Mouse (Mus musculus) gastrocnemius, adult 2 months (tissue): ENCODE data around the gene Nrd1. TPM values are rescaled to one million over a fixed set of nuclear protein-coding genes. Genes with fewer than 3 reads are reported as not detected.

Experiments
- DNase-seq: peaks from one replicate; pipeline ENCODE4 v3.0.0; 2022
- H3K27ac ChIP-seq: fragments of 200-600 bp; 2 replicates; pipeline ENCODE4 v1.8.1; 2022; ENCODE audit warnings: mild to moderate bottlenecking
- H3K4me3 ChIP-seq: fragments of 200-600 bp; 2 replicates; pipeline ENCODE4 v1.8.1; 2022; ENCODE audit warnings: mild to moderate bottlenecking, moderate library complexity
- CTCF ChIP-seq: fragments of 200-600 bp; IDR thresholded peaks from 2 replicates; pipeline ENCODE4 v1.8.1; 2022; ENCODE audit warnings: antibody characterized with exemption, mild to moderate bottlenecking, moderate library complexity
- intact Hi-C: fragments of 180-260 bp; cut with DNase I; formaldehyde crosslinking; loops from one replicate; pipeline ENCODE4 v1.15.1; 2025
- microRNA-seq: library from miRNA; unstranded; fragments of <30 nt; microRNA quantifications from one replicate; pipeline ENCODE4 v1.2.0, GENCODE M21; 2021
- total RNA-seq, 2 experiments: library from RNA; stranded (reverse); gene quantifications; 2 replicates each; pipeline ENCODE4 v1.2.3; 2021

Nrd1 gene
- total RNA-seq, 2 experiments from 2014 or later: 150 to 175 TPM

GRCm38 (mm10) chr4:109109012-109109411, 108.6 kb downstream of the Nrd1 start:
- no peak for DNase-seq
- TF ChIP-seq CTCF: no peak
- Histone ChIP-seq H3K4me3 (no peak overlapping the region), H3K27ac (peak overlapping the region; percentile 8; the same call in 1 of the 2 replicates)
- intact Hi-C loops: no loop called here

GRCm38 (mm10) chr4:109109686-109110085, 109.2 kb downstream of the Nrd1 start:
- intact Hi-C loops: no loop called here
- DNase-seq: no peak
- Histone ChIP-seq H3K4me3 (no peak overlapping the region), H3K27ac (no peak overlapping the region; the same call in 1 of the 2 replicates)
- no peak for TF ChIP-seq CTCF

- H3K27ac ChIP-seq: peak overlapping the region; percentile 79; the same call in 1 of the 2 replicates
- H3K4me3 ChIP-seq: no peak overlapping the region
- intact Hi-C loops: no loop called here
- no peak for TF ChIP-seq CTCF
- no peak for DNase-seq
Measured at GRCm38 (mm10) chr4:109110978-109111377, 110.5 kb downstream of the Nrd1 start.

Small RNAs within 50 kb of the gene (microRNA-seq; reads per million reads assigned to microRNA genes)
- gene Mir761: not detected

Other genes starting within 250 kb of the Nrd1 start
- gene Zfyve9, start 219.9 kb upstream of the Nrd1 start, total RNA-seq: 10 to 100 TPM; 50.1 to 60.8 TPM
- gene Btf3l4, start 167.0 kb upstream of the Nrd1 start, total RNA-seq: 10 to 100 TPM; 40.4 to 41.1 TPM
- gene Txndc12, start 166.1 kb upstream of the Nrd1 start, total RNA-seq: 10 to 100 TPM; 10.7 to 11.9 TPM
- 10 to 100 TPM; 21.2 to 26.9 TPM for gene Kti12, start 152.9 kb upstream of the Nrd1 start, total RNA-seq
- under 1 TPM in 1 of 2 experiments, not detected in 1; 0.20 TPM for gene A730015C16Rik, start 152.0 kb upstream of the Nrd1 start, total RNA-seq
- gene Rab3b, start 121.6 kb upstream of the Nrd1 start, total RNA-seq: under 1 TPM in 1 of 2 experiments, not detected in 1; 0.42 TPM
- gene Osbpl9, start 201.6 kb downstream of the Nrd1 start, total RNA-seq: 100 to 1,000 TPM in 1 of 2 experiments, 10 to 100 TPM in 1; 91.5 to 112 TPM
- gene Calr4, start 233.8 kb downstream of the Nrd1 start, total RNA-seq: under 1 TPM in 1 of 2 experiments, not detected in 1; 0.15 TPM